Mouse (Mus musculus) CH12.LX (cell line): Measurements from ENCODE around the gene Tatdn2.

Experiments
- BHLHE40 ChIP-seq: IDR thresholded peaks from 2 replicates; pipeline ENCODE4 v1.6.1; 2011; ENCODE audit warnings: mild to moderate bottlenecking, low read depth, low read length, improper control_type of control experiment
- CHD1 ChIP-seq: IDR thresholded peaks from 2 replicates; pipeline ENCODE4 v1.6.1; 2012; ENCODE audit warnings: low read depth, low read length, improper control_type of control experiment, inconsistent platforms
- CTCF ChIP-seq, 2 experiments: IDR thresholded peaks in 1 of 2; conservative IDR thresholded peaks in 1 of 2; 2 replicates each; pipeline ENCODE4 v1.5.1; 2011 to 2012; ENCODE audit warnings: low read depth in 2 of 2, low read length in 2 of 2, improper control_type of control experiment in 1 of 2, inconsistent platforms in 1 of 2, mild to moderate bottlenecking in 1 of 2, moderate library complexity in 1 of 2
- EP300 ChIP-seq: IDR thresholded peaks from 2 replicates; pipeline ENCODE4 v1.6.1; 2011; ENCODE audit warnings: low read length, improper control_type of control experiment
- HCFC1 ChIP-seq: IDR thresholded peaks from 2 replicates; pipeline ENCODE4 v1.6.1; 2012; ENCODE audit warnings: low read depth, mild to moderate bottlenecking, inconsistent platforms, low read length, improper control_type of control experiment
- MAFK ChIP-seq: IDR thresholded peaks from 2 replicates; pipeline ENCODE4 v1.6.1; 2011; ENCODE audit warnings: low read length, improper control_type of control experiment; ENCODE audit not compliant: insufficient replicate concordance
- MAX ChIP-seq: IDR thresholded peaks from 2 replicates; pipeline ENCODE4 v1.6.1; 2011; ENCODE audit warnings: low read length, improper control_type of control experiment
- NELFE ChIP-seq: IDR thresholded peaks from 2 replicates; pipeline ENCODE4 v1.6.1; 2011; ENCODE audit warnings: low read depth, low read length, improper control_type of control experiment
- POLR2A ChIP-seq: IDR thresholded peaks from 2 replicates; pipeline ENCODE4 v1.6.1; 2011; ENCODE audit warnings: low read depth, mild to moderate bottlenecking, improper control_type of control experiment, low read length
- RAD21 ChIP-seq: IDR thresholded peaks from 2 replicates; pipeline ENCODE4 v1.6.1; 2011; ENCODE audit warnings: low read depth, mild to moderate bottlenecking, low read length, improper control_type of control experiment, moderate library complexity
- UBTF ChIP-seq: IDR thresholded peaks from 2 replicates; pipeline ENCODE4 v1.6.1; 2012; ENCODE audit warnings: low read depth, mild to moderate bottlenecking, inconsistent platforms, low read length, improper control_type of control experiment, moderate library complexity

- TF ChIP-seq NELFE (no peak), POLR2A (no peak), CTCF (conservative IDR thresholded peaks at IDR 0.05 in 1 of 2, IDR thresholded peaks at IDR 0.05 in 1 of 2; ENCODE audit: low read depth in 2 of 2, low read length in 2 of 2) (no peak), HCFC1 (no peak), EP300 (no peak), BHLHE40 (no peak), MAX (no peak), MAFK (no peak), CHD1 (no peak), UBTF (no peak), RAD21 (no peak)
These were observed 40.6 kb downstream of the Tatdn2 start for GRCm38 (mm10) chr6:113737318-113738046.
